ENCODE assay signal across 8 mouse cellular contexts in genomic region chr7:109892530-109892929, GRCm38 (mm10). TPM values are rescaled to one million over a fixed set of nuclear protein-coding genes. Genes with fewer than 3 reads are reported as not detected.
DNase-seq lines count a peak whose midpoint lies in the region; ATAC-seq lines count a peak whose summit lies in the region.

No protein-coding gene starts in this region.

- no peaks in the 10 kb centered on the region for H3K9me3 ChIP-seq in kidney, embryonic 14.5 days (ENCODE audit: control insufficient read depth, low read length)
- H3K9me3 ChIP-seq in limb, embryonic 10.5 days (replicated peaks): no peaks in the 10 kb centered on the region
- H3K9me3 ChIP-seq in midbrain, embryonic 16.5 days (replicated peaks; ENCODE audit: control insufficient read depth, low read length, poor library complexity, severe bottlenecking): no peaks in the 10 kb centered on the region

- no peak overlapping the region for H3K4me2 ChIP-seq in kidney, embryonic 14.5 days (replicated peaks; ENCODE audit: low read depth, low read length)
- no peak overlapping the region for H3K4me2 ChIP-seq in midbrain, embryonic 16.5 days (ENCODE audit: low read length)

- no peak overlapping the region for H3K9ac ChIP-seq in kidney, embryonic 14.5 days (ENCODE audit: low read depth, low read length)
- no peak overlapping the region for H3K9ac ChIP-seq in midbrain, embryonic 16.5 days (ENCODE audit: low read depth, low read length)

- no peak for ATAC-seq in kidney, embryonic 14.5 days (ENCODE audit: low FRiP score, low TSS enrichment)
- 0 out of 2 replicates have a peak, but pooled peaks have one; percentile 36 for ATAC-seq in midbrain, embryonic 16.5 days

- no peaks in the 10 kb centered on the region for H3K27me3 ChIP-seq in kidney, embryonic 14.5 days (ENCODE audit: control insufficient read depth, insufficient read depth, low read length)
- no peaks in the 10 kb centered on the region for H3K27me3 ChIP-seq in limb, embryonic 10.5 days (ENCODE audit: low read depth, poor library complexity, severe bottlenecking)
- H3K27me3 ChIP-seq in midbrain, embryonic 16.5 days (ENCODE audit: control insufficient read depth, insufficient read depth, low read depth, low read length): no peaks in the 10 kb centered on the region

- H3K4me1 ChIP-seq in kidney, embryonic 14.5 days (ENCODE audit: control insufficient read depth, insufficient read depth, low read length): no peaks in the 10 kb centered on the region
- no peaks in the 10 kb centered on the region for H3K4me1 ChIP-seq in limb, embryonic 10.5 days
- H3K4me1 ChIP-seq in midbrain, embryonic 16.5 days (ENCODE audit: control insufficient read depth, insufficient read depth, low read length): no peaks in the 10 kb centered on the region

- no peak overlapping the region for H3K27ac ChIP-seq in kidney, embryonic 14.5 days (ENCODE audit: low read depth, low read length)
- no peak overlapping the region for H3K27ac ChIP-seq in limb, embryonic 10.5 days
- no peak overlapping the region for H3K27ac ChIP-seq in midbrain, embryonic 16.5 days (ENCODE audit: low read length)

- peak; percentile 36 for DNase-seq in kidney, adult 11 months
- DNase-seq in cerebellum, postnatal 10 days: peak; percentile 89 to 91
- DNase-seq in frontal cortex, postnatal 25 days (ENCODE audit: low spot score in 2 of 2): peak; percentile 62 to 68
- DNase-seq in kidney, adult 18-20 months: peak; percentile 67
- DNase-seq in limb, embryonic 10.5 days (ENCODE audit: low spot score): peak; percentile 73
- peak; percentile 41 to 50 for DNase-seq in spleen, postnatal 36 days (ENCODE audit: low spot score in 2 of 2)

- WGBS in kidney, embryonic 14.5 days: 43% methylated on average over 3 of the region's 3 CpGs
- WGBS in limb, embryonic 10.5 days: 51% methylated on average over 3 of the region's 3 CpGs
- WGBS in midbrain, embryonic 16.5 days: 35% methylated on average over 3 of the region's 3 CpGs

- H3K36me3 ChIP-seq in kidney, embryonic 14.5 days (ENCODE audit: control insufficient read depth, insufficient read depth, low read length): peaks cover 57% of the 10 kb centered on the region
- peaks cover 85% of the 10 kb centered on the region for H3K36me3 ChIP-seq in limb, embryonic 10.5 days
- H3K36me3 ChIP-seq in midbrain, embryonic 16.5 days (ENCODE audit: control insufficient read depth, insufficient read depth, low read length): peaks cover 24% of the 10 kb centered on the region

- no peak overlapping the region for H3K4me3 ChIP-seq in kidney, embryonic 14.5 days (ENCODE audit: low read length)
- no peak overlapping the region for H3K4me3 ChIP-seq in limb, embryonic 10.5 days
- no peak overlapping the region for H3K4me3 ChIP-seq in midbrain, embryonic 16.5 days (ENCODE audit: low read depth, low read length)

RNA-seq across cellular contexts. Expression of gene Scube2, which starts 27.1 kb away (rescaled TPM):
- polyA plus RNA-seq in kidney, embryonic 14.5 days (2014; fragmentation: Nextera tagmentation; extraction: Ambion mirVana): 0.34 and 0.77 TPM in 2 replicates
- polyA plus RNA-seq in limb, embryonic 10.5 days (2016; fragmentation: Nextera tagmentation; extraction: Ambion mirVana): 0.21 and 0.25 TPM in 2 replicates
- polyA plus RNA-seq in midbrain, embryonic 16.5 days (2015; fragmentation: Nextera tagmentation; extraction: Ambion mirVana): 1.2 and 2.9 TPM in 2 replicates

Comparison
In these comparisons a context has a peak if more than half of its experiments do, and no peak if none do; other contexts are left out.
1. DNase-seq: peak in every context shown above with its lines; median percentile 90 in cerebellum, postnatal 10 days; 73 in limb, embryonic 10.5 days; 67 in kidney, adult 18-20 months; 65 in frontal cortex, postnatal 25 days; 46 in spleen, postnatal 36 days; 36 in kidney, adult 11 months.